Mouse (Mus musculus): ENCODE results near the gene Ssmem1. TPM values are rescaled to one million over a fixed set of nuclear protein-coding genes. Genes with fewer than 3 reads are reported as not detected.

Gene Ssmem1
- polyA plus RNA-seq (2017; shearing (Covaris generic)) = not detected

GRCm38 (mm10) chr6:30509265-30510239, at the start of gene Ssmem1, which contains the start of gene Tmem209:
Gene Ssmem1, plus strand, starts transcription at chr6:30509849.
Gene Tmem209, minus strand, starts transcription at chr6:30509783.

GRCm38 (mm10) chr6:30541009-30541799, 31.6 kb downstream of the Ssmem1 start, which contains the start of gene Cpa2:
Gene Cpa2, plus strand, starts transcription at chr6:30541582.

DNA sequence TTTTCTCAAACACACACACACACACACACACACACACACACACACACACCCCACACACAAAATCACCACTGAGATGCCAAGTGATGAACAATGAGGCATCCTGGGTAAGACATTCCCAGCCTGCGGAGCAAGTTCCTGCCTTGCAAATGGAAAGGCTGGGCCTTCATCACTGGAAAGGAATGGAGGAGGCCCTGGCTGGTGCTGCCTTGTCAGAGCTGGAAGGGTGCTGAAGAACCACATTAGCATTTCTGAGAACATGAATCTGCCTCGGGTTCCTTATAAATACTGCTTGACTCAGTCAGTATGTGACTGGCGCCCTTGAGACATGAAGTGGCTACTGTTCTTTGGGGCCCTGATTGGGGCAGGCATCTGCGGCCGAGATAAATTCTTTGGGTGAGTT, 58.4 kb downstream of the Ssmem1 start, which contains the start of gene Cpa4:
Gene Cpa4, plus strand, starts transcription at position 301 of the 400 bp plus-strand sequence.

Other genes starting within 250 kb of the Ssmem1 start
- 99.0 TPM for gene Ube2h, start 205.3 kb upstream of the Ssmem1 start, polyA plus RNA-seq (2017; shearing (Covaris generic))
- gene Zc3hc1, start 118.8 kb upstream of the Ssmem1 start, polyA plus RNA-seq (2017; shearing (Covaris generic)) = 46.2 TPM
- gene Klhdc10, start 108.0 kb upstream of the Ssmem1 start, polyA plus RNA-seq (2017; shearing (Covaris generic)) = 18.4 TPM
- gene Tmem209, start 66 bp upstream of the Ssmem1 start, polyA plus RNA-seq (2017; shearing (Covaris generic)) = 43.2 TPM
- not detected for gene Cpa2, start 31.7 kb downstream of the Ssmem1 start, polyA plus RNA-seq (2017; shearing (Covaris generic))
- not detected for gene Cpa4, start 58.5 kb downstream of the Ssmem1 start, polyA plus RNA-seq (2017; shearing (Covaris generic))
- gene Cpa5, start 101.2 kb downstream of the Ssmem1 start, polyA plus RNA-seq (2017; shearing (Covaris generic)) = not detected
- not detected for gene Cpa1, start 129.4 kb downstream of the Ssmem1 start, polyA plus RNA-seq (2017; shearing (Covaris generic))
- 11.1 TPM for gene Cep41, start 183.9 kb downstream of the Ssmem1 start, polyA plus RNA-seq (2017; shearing (Covaris generic))
- gene Mest, start 213.7 kb downstream of the Ssmem1 start, polyA plus RNA-seq (2017; shearing (Covaris generic)) = 11.9 TPM